21 mouse cellular contexts compared by ENCODE assay signal in genomic region chr14:12559574-12560232, GRCm38 (mm10).
A peak's percentile ranks its signal among the peaks of the same experiment; 100 is the strongest.
DNase-seq lines count a peak whose midpoint lies in the region; ATAC-seq and TF ChIP-seq lines count a peak whose summit lies in the region.
"Had no signal": no experiment of that assay in that cellular context is flagged by ENCODE, and none has a peak within 500 bp of the region (broad histone marks: within the 10 kb centered on the region; RNA-seq: fewer than 3 reads in every experiment).

No protein-coding gene starts in this region.

- no peak overlapping the region for H3K4me2 ChIP-seq in hindbrain, embryonic 14.5 days (replicated peaks)
- H3K4me2 ChIP-seq in midbrain, embryonic 15.5 days: no peak overlapping the region
- H3K4me2 ChIP-seq in kidney, embryonic 14.5 days (replicated peaks; ENCODE audit: low read depth, low read length): no peak overlapping the region
- H3K4me2 ChIP-seq: heart, embryonic 13.5 days; liver, embryonic 11.5 days had no signal

- no peaks in the 10 kb centered on the region for H3K27me3 ChIP-seq in hindbrain, embryonic 14.5 days (ENCODE audit: control insufficient read depth, insufficient read depth, low read length)
- no peaks in the 10 kb centered on the region for H3K27me3 ChIP-seq in midbrain, embryonic 15.5 days (replicated peaks)
- H3K27me3 ChIP-seq in kidney, embryonic 14.5 days (ENCODE audit: control insufficient read depth, insufficient read depth, low read length): no peaks in the 10 kb centered on the region
- H3K27me3 ChIP-seq: heart, embryonic 13.5 days had no signal

- TF ChIP-seq CTCF in brain, embryonic 14.5 days (IDR thresholded peaks at IDR 0.05; ENCODE audit: borderline replicate concordance, extremely low read depth, insufficient read depth, insufficient read length): no peak

- peak overlapping the region; percentile 73 for H3K27ac ChIP-seq in hindbrain, embryonic 14.5 days
- H3K27ac ChIP-seq in midbrain, embryonic 15.5 days: peak overlapping the region; percentile 32
- no peak overlapping the region for H3K27ac ChIP-seq in kidney, embryonic 14.5 days (ENCODE audit: low read depth, low read length)
- H3K27ac ChIP-seq: heart, embryonic 13.5 days had no signal

- TF ChIP-seq POLR2A in brain, embryonic 14.5 days (IDR thresholded peaks at IDR 0.05; ENCODE audit: borderline replicate concordance, extremely low read depth, insufficient read depth, insufficient read length, poor library complexity, severe bottlenecking): no peak

- H3K4me1 ChIP-seq in hindbrain, embryonic 14.5 days (replicated peaks; ENCODE audit: control insufficient read depth, insufficient read depth, low read length): peaks cover 22% of the 10 kb centered on the region
- peaks cover 18% of the 10 kb centered on the region for H3K4me1 ChIP-seq in midbrain, embryonic 15.5 days
- H3K4me1 ChIP-seq in kidney, embryonic 14.5 days (ENCODE audit: control insufficient read depth, insufficient read depth, low read length): no peaks in the 10 kb centered on the region
- H3K4me1 ChIP-seq: heart, embryonic 13.5 days had no signal

- H3K9me3 ChIP-seq in hindbrain, embryonic 14.5 days (ENCODE audit: control insufficient read depth, low read length): no peaks in the 10 kb centered on the region
- H3K9me3 ChIP-seq in midbrain, embryonic 15.5 days: no peaks in the 10 kb centered on the region
- H3K9me3 ChIP-seq in kidney, embryonic 14.5 days (ENCODE audit: control insufficient read depth, low read length): no peaks in the 10 kb centered on the region
- H3K9me3 ChIP-seq: G1E; heart, embryonic 13.5 days had no signal

- WGBS in hindbrain, embryonic 14.5 days: 44% methylated on average over 3 of the region's 3 CpGs
- WGBS in midbrain, embryonic 15.5 days: 48% methylated on average over 3 of the region's 3 CpGs
- 80% methylated on average over 3 of the region's 3 CpGs for WGBS in kidney, embryonic 14.5 days

- H3K9ac ChIP-seq in hindbrain, embryonic 14.5 days: no peak overlapping the region
- H3K9ac ChIP-seq in midbrain, embryonic 15.5 days: no peak overlapping the region
- H3K9ac ChIP-seq in kidney, embryonic 14.5 days (ENCODE audit: low read depth, low read length): no peak overlapping the region
- H3K9ac ChIP-seq: heart, embryonic 13.5 days had no signal

- peak; percentile 12 for DNase-seq in embryo, embryonic 11 days
- DNase-seq in embryo, embryonic 10 days (ENCODE audit: low spot score): no peak
- peak; percentile 71 for DNase-seq in brain, embryonic 14.5 days (ENCODE audit: low read depth)
- peak; percentile 56 for DNase-seq in hindbrain, embryonic 14.5 days (ENCODE audit: low spot score)
- DNase-seq in adrenal gland, adult 2 months: no peak
- no peak for DNase-seq in layer of hippocampus, adult 11-12 months (ENCODE audit: low spot score)
- DNase-seq: heart, postnatal 4 days; kidney, adult 2 months; kidney, postnatal 4 days; lung, adult 2 months; lung, postnatal 36 days; retina, postnatal 1 day; right cerebral cortex, postnatal 4 days; thymus, postnatal 4 days had no signal

- ATAC-seq in hindbrain, embryonic 14.5 days (ENCODE audit: low FRiP score): peak; percentile 77
- peak; percentile 84 for ATAC-seq in midbrain, embryonic 15.5 days (replicated peaks)
- no peak for ATAC-seq in kidney, embryonic 14.5 days (ENCODE audit: low FRiP score, low TSS enrichment)
- ATAC-seq: CD4-positive, CD25-positive, alpha-beta regulatory T cell, adult 4 months had no signal

- H3K4me3 ChIP-seq in hindbrain, embryonic 14.5 days (replicated peaks; ENCODE audit: low read length): no peak overlapping the region
- no peak overlapping the region for H3K4me3 ChIP-seq in midbrain, embryonic 15.5 days
- no peak overlapping the region for H3K4me3 ChIP-seq in kidney, embryonic 14.5 days (ENCODE audit: low read length)
- H3K4me3 ChIP-seq: erythroblast, embryonic 14.5 days; heart, embryonic 13.5 days had no signal

- H3K36me3 ChIP-seq in hindbrain, embryonic 14.5 days (replicated peaks; ENCODE audit: control insufficient read depth, insufficient read depth): no peaks in the 10 kb centered on the region
- H3K36me3 ChIP-seq in midbrain, embryonic 15.5 days (replicated peaks): no peaks in the 10 kb centered on the region
- no peaks in the 10 kb centered on the region for H3K36me3 ChIP-seq in kidney, embryonic 14.5 days (ENCODE audit: control insufficient read depth, insufficient read depth, low read length)
- H3K36me3 ChIP-seq: G1E; heart, embryonic 13.5 days had no signal

Comparison
In these comparisons a context has a peak if more than half of its experiments do, and no peak if none do; other contexts are left out.
1. DNase-seq: peak in embryo, embryonic 11 days (single experiment), brain, embryonic 14.5 days (single experiment) and hindbrain, embryonic 14.5 days (single experiment); none in embryo, embryonic 10 days (single experiment), adrenal gland, adult 2 months (single experiment) and layer of hippocampus, adult 11-12 months (single experiment).